Mouse (Mus musculus) spleen, postnatal 14 days (tissue): Measurements from ENCODE around the gene Cdk5rap2.

Experiments
- DNase-seq, 2 experiments: peaks; one replicate each; pipeline ENCODE4 v3.0.0; 2021 to 2022; ENCODE audit warnings: low spot score in 2 of 2

Cdk5rap2 gene

DNA sequence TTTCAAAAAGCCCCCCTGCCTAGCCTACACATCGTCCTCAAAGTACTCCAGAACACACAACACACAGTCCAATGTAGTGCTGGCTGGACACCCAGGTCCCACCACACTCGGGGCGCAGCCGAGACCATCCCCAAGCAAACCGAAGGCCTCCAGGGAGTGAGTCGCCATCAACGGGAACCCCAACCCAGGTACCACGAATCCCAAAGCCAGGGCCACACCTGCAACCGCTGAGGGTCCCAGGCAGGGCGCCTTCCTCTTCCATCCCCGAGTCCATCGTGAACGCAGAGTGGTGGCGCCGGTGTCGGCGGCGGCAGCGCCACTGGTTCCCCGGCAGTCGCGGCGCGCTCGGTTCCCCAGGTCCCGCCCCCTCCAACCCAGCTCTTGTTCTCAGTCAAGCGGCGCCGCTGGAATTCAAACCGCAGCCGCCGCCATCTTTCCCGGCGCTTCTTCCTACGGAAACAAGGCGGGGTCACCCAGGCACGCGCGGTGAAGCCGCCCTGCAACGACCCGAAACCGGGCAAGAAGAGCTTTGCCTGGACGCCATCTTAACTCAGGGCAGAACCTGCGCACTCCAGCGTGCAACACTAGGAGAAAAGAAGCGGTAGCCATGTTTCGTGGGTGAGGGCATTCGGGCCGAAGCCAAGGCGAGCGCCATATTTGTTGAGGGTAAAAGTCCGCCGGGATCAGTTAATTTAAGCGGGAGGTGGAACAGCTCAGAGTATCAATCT, at the start of gene Cdk5rap2:
Gene Cdk5rap2, minus strand, starts transcription at position 450 of the 728 bp plus-strand sequence.
- peak; percentile 87 to 91 for DNase-seq

DNA sequence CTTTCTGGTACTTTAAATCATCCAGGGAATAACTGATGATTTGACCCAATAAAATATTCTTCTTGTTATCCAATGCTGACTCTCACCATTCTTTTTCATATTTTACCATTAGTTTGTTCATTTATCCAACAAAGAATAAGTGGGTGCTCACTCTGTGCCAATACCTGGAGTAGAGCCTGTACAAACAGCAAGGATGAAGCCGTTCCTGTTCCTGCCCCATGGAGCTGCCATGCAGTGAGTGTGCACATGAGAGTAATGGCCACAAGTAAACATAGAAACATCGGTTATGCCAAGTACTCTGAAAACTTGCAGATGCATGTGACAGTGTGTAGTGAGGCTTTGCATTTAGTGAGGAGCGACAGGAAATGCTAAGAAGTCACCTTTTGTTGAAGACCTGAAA, 41.9 kb upstream of the Cdk5rap2 start:
- no peak for DNase-seq

DNA sequence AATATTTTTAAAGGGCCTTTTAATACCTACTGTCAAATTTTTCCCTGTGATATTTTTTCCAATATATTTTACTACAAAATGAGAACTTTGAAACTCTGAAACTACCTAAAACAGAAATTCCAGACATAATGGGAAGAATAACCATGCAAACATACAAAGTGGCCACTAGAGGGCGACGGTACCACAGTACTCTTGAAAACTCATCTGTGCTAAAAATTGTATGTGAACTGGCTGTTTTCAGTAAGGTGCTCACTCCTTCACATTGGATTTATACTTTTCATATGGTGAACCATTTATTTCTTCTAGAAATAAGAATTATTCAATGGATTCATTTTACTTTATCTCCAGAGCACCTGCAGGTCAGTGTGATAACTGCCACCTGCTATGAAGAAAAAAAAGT, 41.5 kb upstream of the Cdk5rap2 start:
- peak in 1 of 2 experiments; percentile 11 for DNase-seq

DNA sequence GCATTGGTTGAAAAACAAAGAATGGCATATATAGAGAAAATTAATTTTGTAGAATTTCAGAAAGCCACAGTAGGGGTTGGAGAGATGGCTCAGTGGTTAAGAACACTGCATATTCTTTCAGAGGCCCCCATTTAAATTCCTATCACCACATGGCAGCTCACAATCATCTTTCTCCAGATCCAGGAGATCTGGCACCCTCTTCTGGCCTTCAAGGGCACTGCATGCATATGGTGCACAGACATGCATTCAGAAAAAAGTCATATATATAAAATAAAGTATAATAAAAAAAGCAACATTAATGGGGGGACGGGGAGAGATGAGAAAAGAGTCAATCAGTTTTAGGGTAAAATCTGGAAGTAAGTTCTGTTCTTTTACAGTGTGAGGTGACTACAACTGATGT, 39.4 kb upstream of the Cdk5rap2 start:
- DNase-seq: no peak

DNA sequence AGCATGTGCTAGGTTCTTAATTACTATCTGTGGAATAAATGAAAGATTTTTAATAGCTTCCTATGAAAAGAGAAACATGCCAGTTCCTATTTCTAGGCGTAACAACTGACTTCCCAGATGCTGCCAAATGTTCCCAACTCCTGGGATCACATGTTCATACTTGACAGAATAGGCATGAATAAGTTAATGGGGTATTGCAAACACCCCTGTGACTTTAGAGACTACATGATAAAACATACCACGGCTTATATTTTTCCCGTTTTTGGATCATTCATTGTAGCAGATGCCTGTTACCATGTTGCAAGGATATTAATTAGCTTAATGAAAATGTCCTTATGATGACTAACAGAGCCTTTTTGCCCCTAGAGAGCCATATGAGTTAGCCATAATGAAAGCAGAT, 36.5 kb upstream of the Cdk5rap2 start:
- no peak for DNase-seq

DNA sequence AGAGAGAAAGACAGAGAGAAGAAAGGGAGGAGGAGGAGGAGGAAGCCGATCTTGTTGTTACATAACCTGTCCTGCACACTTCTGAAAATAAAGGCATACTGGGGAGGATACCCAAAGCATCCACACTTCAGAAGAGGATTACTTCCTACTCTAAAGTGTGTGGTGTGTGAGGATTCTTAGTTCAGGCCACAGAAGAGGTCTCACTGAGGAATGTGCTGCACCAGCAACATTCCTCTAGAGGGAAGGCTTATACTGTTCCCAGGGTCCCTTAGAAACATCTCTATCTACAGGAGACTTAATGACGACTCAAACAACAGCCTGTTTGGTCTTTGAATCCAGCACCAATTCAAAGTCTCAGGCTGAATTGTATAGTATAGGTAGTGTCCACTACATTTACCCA, 10.0 kb upstream of the Cdk5rap2 start:
- DNase-seq: no peak

DNA sequence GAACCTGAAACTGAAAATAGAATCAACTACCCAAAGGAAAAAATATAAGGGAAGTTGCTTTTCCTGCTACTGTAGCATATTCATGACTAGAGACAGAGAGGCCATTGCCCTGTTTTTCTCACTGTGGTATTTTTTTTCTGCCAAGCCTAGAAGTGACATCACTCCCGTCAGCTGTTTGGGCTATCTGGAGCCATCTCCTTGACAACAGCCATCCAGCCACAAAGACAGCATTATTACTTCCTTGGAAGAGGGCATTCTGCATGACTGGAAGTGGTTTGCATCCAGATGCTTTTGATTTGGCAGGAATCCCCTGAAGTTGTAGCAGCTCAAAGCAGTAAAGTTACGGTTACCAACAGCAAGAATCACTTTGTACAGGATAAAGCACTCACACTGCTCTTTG, 1.9 kb upstream of the Cdk5rap2 start:
- DNase-seq: no peak

DNA sequence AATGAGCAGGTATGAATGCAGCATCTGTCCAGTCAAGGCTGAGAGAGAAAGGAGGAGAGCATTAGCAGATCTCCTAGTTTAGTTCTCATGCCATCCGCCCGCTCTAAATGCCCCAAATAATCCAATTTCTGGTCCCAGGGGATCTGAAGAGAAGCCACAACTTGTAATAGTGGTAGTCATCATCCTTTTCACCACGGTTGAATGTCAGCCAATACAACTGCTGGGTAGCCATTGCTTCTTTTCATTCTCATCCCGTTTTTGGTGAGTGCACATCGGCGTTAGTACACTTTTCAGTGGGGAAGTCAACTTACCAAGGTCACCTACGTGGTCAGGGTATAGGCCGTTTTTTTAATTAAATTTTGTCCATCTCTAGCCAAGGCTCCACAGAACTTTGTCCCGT, 787 bp downstream of the Cdk5rap2 start:
- DNase-seq: no peak

DNA sequence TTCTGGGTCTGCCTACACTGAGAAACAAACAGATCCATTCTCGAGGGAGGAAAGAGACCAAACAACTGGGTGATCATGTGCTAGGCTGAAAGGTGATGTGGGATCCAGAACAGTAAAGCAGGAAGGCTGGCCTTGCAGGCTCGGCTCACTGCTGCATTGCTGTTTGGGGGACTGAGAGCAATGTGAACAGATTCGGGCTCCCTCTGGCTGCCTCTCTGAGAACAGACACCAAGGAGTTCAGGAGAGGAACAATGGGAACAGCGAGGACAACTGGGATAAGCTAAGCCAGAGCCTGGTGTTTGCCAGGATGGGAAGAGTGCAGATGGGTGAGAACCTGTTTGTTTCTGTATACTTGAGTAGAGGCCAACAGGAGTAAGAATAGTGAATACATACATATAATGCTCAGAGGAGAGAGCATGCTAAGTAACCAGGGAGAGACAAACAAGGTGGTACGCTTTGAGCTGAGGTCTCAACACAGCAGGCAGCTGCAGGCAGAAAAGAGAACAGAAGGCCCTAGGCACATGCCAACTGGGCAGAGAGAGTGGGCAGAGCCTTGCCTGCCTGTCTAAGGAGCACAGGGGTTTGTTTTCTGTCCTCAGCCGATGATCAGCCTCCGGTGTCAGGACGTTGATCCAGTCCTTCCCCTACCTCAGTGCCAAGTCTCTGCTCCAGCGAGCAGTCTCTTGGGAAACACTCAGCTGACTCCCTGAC, 8.0 kb downstream of the Cdk5rap2 start:
- no peak for DNase-seq

DNA sequence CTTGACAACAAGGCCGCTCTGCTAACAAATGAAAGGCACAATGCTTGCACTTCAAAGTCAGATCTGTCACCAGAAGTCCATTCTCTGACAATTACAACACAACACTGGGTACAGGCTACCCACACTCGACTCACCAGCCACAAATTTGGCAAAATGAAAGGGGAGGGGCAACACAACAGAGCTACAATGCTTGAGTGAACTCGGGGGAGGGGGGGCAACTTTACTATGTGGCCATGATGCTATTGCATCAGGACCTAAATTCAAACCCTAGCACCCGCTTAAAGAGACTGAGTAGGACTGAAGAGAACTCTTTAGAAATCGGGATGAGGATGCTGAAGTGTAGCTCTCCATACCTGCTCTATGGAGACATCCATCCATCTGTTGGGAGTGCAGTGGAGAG, 10.8 kb downstream of the Cdk5rap2 start:
- DNase-seq: no peak

DNA sequence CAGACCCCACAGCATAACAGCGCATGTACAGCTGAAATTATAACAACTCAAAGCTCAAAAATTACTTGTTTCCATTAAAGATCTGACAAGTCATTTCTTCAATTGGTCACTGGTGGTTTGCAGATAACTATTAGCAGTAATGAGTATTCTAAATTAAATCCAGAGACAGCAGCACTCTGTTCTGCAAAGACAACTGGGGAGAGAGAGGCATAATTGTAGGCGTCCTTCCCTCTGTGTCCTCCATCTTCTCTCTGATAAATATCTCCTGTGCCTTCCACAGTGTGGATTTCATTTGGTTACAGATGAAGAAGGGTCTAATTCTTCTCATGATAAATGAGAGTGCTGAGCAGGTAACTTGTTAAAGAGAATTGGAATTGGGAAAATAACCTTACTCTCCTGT, 11.2 kb downstream of the Cdk5rap2 start:
- no peak for DNase-seq

DNA sequence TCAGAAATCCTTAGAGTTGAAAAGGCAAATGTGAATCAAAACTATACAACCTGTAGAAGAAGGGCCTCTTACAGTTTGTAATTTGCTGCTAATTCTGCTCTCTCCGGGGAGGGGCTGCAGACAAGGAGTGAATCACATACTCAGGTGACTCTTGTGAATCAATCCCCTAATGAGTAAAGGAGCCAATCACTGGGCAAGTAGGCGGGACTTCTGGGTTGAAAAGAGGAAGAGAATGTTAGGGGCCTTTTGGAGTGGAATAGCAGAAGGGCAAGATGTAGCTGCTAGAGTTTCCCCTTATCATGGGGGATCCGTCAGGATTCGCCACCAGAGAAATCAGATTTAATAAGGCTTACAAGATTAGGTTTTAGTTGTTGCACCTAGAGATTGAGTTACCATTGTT, 12.2 kb downstream of the Cdk5rap2 start:
- DNase-seq: no peak

DNA sequence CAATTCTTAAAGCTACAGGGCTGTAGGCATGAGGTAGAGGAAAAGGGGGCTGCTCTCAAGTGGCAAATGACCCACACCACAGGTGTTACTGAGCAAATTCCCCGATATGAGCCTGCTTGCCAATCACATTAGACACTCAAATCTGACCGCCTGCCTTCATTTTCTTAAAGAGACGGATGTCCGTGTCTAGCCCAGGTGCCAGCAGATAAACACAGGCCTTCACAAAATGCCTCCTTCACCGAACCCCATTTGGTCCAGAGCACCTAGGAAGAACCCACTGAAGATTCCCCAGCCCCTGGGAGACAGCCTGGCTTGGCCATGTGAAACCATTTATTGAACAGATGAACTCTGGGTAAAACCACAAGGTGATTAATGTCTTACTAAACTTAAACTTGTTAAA, 13.5 kb downstream of the Cdk5rap2 start:
- no peak for DNase-seq

DNA sequence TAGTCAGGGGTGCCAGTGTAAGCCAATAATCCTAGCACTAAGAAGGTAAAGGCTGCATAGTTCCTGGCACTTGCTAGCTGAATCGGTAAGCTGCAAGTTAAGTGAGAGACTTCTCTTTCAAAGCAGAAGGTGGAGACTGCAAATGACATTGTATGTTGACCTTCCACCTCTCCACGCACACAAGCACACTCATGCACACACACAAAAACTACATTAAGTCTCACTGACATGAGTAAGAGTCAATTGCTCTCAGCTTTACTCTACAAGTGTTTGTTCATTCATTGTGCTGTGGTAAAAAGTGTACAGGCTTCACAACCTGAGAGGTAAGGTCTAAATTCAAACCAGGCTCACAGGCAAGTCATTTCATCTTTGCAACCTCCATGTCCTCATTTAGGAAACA, 15.5 kb downstream of the Cdk5rap2 start:
- DNase-seq: no peak

DNA sequence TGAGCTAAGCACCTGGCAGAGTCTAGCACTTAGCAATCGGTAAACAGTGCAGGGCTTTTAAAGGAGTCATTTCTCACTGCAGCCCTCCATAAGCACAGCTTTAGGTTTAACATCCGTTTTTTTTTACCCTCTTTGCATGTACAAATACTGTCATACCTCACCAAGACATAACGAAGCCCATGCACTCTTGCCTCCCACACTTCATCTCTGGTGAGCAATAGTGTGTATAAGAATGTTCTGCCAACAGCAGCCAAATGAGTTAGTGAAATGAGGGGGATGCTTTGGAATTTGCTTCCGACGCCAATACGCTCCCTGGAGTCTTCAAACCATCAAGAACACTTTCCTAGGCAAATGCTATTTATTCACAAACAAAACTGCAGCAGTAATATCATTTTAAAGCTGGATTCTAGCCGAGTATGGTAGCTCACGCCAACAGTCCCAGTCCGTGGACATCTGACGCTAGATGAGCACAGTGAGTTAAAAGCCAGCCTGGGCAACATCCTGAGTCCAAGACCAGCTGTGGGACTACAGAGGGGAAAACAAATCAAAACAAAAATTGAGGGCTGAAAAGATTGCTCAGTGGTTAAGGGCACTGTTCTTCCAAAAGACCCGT, 18.4 kb downstream of the Cdk5rap2 start:
- DNase-seq: no peak

DNA sequence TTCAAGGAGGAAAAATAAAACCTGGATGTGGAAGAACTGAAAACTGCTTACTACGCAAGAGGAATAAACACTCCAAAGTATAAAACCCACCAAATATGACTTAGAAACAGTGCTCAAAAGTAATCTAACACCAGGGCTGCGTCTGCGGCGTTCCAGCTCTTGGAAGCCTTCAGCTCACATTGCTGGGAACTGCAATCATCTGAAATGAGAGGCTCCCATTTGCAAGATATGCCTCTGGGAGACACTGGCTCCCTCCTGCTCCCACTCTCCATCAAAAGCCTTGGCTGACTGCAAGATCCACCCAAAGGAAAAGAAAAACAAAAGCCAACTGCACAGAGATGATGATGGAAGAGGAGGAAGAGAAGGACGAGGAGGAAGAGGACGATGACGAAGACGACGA, 19.2 kb downstream of the Cdk5rap2 start:
- DNase-seq: no peak

DNA sequence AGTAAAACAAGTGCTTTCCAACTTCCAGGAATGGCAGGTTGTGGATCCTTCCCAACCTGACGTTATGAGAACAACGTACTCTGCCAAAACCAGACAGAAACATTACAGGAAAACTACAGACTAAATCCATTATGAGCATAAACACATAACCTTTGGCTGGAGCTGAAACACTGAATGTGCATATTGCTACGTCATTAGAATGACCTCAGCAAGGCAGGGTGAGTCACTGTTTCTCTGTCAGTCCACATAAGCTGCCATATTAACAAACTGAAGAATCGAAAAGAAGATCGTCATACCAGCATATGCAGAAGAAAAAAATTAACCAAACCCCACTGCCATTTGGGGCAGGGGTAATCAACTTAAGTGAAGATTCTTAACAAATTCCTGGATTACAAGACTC, 24.0 kb downstream of the Cdk5rap2 start:
- no peak for DNase-seq

DNA sequence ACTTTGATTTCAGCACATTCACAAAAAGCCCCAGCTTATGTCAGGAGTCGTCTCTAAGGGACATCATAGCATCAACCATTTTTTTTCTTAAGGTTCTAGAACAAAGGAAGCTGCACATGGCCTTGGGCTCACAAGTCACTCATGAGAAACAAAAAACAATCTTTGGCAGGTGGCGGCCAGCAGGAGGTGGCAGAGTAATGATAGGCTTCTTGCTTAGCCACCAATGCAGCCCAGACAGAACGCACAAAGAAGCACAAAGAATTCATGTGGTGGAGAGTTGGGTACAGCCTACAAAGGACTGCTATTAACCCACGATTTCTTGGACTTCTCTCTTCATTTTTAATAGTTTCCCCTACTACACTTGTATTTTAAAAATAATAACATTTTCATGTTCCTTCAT, 32.9 kb downstream of the Cdk5rap2 start:
- no peak for DNase-seq

DNA sequence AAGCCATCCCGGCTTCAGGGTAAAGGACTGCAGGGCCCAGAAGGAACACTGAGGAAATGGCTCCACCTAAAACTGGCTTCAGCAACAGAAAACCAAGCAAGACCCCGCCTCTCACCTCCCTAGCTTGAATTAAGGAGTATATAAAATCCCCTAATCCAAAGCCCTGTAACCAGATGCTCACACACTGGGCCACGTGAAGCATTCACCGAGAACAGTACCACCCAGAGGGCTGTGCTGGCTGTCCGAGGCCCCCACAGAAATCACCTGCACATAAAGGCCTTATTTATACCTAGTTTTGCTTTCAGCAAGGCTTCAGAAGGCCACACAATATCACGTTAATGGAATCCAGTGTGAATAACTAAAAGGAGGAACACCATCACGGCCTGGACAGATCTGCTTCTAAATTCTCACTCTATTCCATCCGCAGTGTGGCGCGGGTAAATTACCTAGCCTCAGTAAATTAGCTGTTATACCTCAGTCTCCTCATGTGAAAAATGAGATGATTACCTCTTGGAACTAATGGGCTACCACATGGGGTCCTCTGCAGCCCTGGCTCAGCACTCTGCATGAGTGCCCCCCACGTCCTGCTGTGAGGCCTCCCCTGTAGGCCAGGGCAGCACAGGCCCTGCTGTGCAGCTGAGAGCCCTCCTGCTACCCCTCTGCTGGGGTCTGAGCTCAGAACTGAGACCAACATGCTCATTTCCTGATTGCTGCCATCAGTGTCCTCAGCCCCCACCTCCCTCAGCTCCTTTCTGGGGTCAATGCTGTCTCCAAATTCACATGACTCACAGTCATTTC, 45.0 kb downstream of the Cdk5rap2 start:
- no peak for DNase-seq

DNA sequence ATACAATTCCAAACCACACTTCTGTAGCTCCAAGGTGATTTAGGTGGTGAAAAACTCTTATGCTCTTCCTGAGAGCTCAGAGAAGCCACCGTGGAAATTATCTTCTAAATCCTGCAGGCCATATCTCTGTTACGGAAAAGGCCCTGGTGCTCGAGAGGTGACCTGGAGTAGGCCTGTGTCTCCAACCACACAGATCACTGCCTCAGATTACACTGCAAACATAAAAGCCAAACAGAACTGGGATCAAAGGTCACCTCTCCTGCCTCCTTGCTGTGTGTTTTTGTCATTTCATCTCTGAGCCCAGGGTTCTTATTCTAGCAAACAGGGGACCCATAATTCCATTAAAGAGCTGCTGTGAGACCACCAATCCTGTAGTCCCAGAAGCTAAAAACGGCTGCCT, 48.9 kb downstream of the Cdk5rap2 start:
- no peak for DNase-seq

DNA sequence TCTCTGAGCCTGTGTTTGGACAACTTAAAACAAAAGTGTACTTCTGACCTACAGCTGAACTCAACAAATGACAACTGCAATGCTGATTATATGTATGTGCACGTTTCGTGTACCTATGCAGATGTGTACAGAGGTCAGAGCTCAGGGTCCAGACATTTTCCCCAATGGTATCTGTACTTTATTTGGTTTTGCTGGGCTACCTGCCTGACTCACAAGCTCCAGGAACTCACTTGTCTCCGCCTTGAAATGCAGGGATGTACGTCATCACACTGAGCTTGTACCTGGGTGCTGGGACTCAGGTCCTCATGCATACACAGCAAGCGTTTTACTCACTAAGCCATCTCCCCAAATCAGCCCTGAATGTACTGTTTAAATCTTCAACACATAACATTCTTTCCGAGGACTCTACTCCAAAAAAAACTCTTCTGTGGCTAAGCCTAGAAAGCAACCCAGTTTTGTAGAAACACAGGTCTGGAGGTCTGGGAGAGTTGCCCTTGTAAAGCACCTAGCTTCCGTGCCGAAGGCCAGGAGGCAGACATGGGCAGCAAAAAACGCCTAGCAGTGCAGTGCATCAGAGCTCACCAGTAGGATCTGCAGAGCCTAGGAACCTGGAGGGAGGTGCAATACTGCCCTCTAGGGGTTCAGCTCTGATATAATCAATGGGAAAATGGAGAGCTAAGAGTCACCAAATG, 54.4 kb downstream of the Cdk5rap2 start:
- DNase-seq: peak in 1 of 2 experiments; percentile 17

DNA sequence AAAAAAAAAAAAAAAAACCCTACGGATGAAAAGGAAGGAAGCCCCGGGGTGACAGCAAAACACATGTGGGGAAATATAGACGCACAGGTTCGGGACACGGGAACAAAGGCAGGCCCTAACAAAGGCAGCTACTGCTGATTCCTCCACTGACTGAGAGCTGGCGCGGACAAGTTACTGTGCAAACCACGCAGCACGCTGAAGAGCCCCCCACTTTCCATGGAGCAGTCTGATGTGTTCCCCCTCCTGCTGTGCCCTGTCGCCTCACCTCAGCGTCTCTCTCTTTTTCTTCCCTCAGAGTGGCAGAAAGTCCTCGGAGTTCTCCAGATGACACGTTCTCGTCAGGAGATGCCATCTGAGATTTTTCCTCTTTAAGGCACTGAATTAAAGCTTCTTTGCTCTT, 55.8 kb downstream of the Cdk5rap2 start:
- no peak for DNase-seq
